Comparison of ENCODE assay signal across 8 mouse cellular contexts in genomic region chr11:98052989-98053834, GRCm38 (mm10). TPM values are rescaled to one million over a fixed set of nuclear protein-coding genes. Genes with fewer than 3 reads are reported as not detected.
DNase-seq lines count a peak whose midpoint lies in the region; TF ChIP-seq lines count a peak whose summit lies in the region.

Gene Stac2, minus strand, starts transcription at chr11:98053462.

- peak within 1 kb of the TSS; percentile 81 for H3K4me2 ChIP-seq in myocyte (ENCODE audit: low read depth)

- WGBS in kidney, adult 2 months: 4% methylated on average over 42 of the region's 48 CpGs
- 6% methylated on average over 40 of the region's 48 CpGs for WGBS in liver, adult 2 months

- no peak for TF ChIP-seq CTCF in layer of hippocampus, adult 2 months (conservative IDR thresholded peaks at IDR 0.05)
- no peak for TF ChIP-seq CTCF in kidney, adult 2 months (conservative IDR thresholded peaks at IDR 0.05; ENCODE audit: insufficient read depth, insufficient read length, low read depth, low read length)
- no peak for TF ChIP-seq CTCF in liver, adult 2 months (IDR thresholded peaks at IDR 0.05; ENCODE audit: low read depth, low read length)
- TF ChIP-seq CTCF in testis, adult 2 months (IDR thresholded peaks at IDR 0.05; ENCODE audit: control insufficient read depth, insufficient read depth, insufficient replicate concordance, low read depth, low read length): no peak

- H3K4me1 ChIP-seq in kidney, adult 2 months (ENCODE audit: control insufficient read depth, insufficient read depth, low read length): no peaks in the 10 kb centered on the region
- H3K4me1 ChIP-seq in liver, adult 2 months (ENCODE audit: control insufficient read depth, insufficient read depth, low read length): no peaks in the 10 kb centered on the region
- H3K4me1 ChIP-seq in testis, adult 2 months (ENCODE audit: control insufficient read depth, insufficient read depth, low read length): peaks cover 25% of the 10 kb centered on the region

- H3K79me2 ChIP-seq in liver, adult 2 months (ENCODE audit: control insufficient read depth, insufficient read depth, low read length): no peaks in the 10 kb centered on the region
- peaks cover 36% of the 10 kb centered on the region for H3K79me2 ChIP-seq in myocyte (ENCODE audit: control insufficient read depth, insufficient read depth)

- peak; percentile 68 to 81 for DNase-seq in layer of hippocampus, adult 2 months (ENCODE audit: low spot score in 2 of 2)
- no peak for DNase-seq in layer of hippocampus, adult 9-10 months (ENCODE audit: low spot score)
- peak; percentile 93 for DNase-seq in embryo, embryonic 10 days (ENCODE audit: low spot score)
- DNase-seq in heart, adult 8-10 months (ENCODE audit: low spot score): peak; percentile 46
- peak; percentile 77 for DNase-seq in kidney, adult 2 months
- no peak for DNase-seq in liver, adult 2 months (ENCODE audit: extremely low read depth, low read depth, low spot score)

- peak within 1 kb of the TSS; percentile 32; the same call in 1 of the 2 replicates for H3K27ac ChIP-seq in layer of hippocampus, adult 2 months
- no peak within 1 kb of the TSS for H3K27ac ChIP-seq in kidney, adult 2 months (ENCODE audit: insufficient read depth, low read depth, low read length)
- H3K27ac ChIP-seq in liver, adult 2 months (replicated peaks; ENCODE audit: insufficient read depth, low read depth, low read length): no peak within 1 kb of the TSS
- no peak within 1 kb of the TSS; the same call in 1 of the 2 replicates for H3K27ac ChIP-seq in testis, adult 2 months (ENCODE audit: control insufficient read depth, insufficient read depth, low read depth, low read length)

- H3K4me3 ChIP-seq in layer of hippocampus, adult 2 months: peak within 1 kb of the TSS; percentile 62
- peak within 1 kb of the TSS; percentile 38; the same call in 1 of the 2 replicates for H3K4me3 ChIP-seq in kidney, adult 2 months (ENCODE audit: insufficient read depth, low read depth, low read length)
- H3K4me3 ChIP-seq in liver, adult 2 months (ENCODE audit: insufficient read depth, low read depth, low read length): peak within 1 kb of the TSS; percentile 41; the same call in 1 of the 2 replicates
- peak within 1 kb of the TSS; percentile 79 for H3K4me3 ChIP-seq in myocyte
- peak within 1 kb of the TSS; percentile 90 for H3K4me3 ChIP-seq in testis, adult 2 months (ENCODE audit: control insufficient read depth, low read depth, low read length)

- peak within 1 kb of the TSS; percentile 28; the same call in 1 of the 2 replicates for H3K9ac ChIP-seq in liver, adult 2 months (ENCODE audit: low read depth, low read length)

- H3K36me3 ChIP-seq in kidney, adult 2 months (ENCODE audit: control insufficient read depth, insufficient read depth, low read length): no peaks in the 10 kb centered on the region
- no peaks in the 10 kb centered on the region for H3K36me3 ChIP-seq in liver, adult 2 months (ENCODE audit: control insufficient read depth, insufficient read depth, low read length)
- no peaks in the 10 kb centered on the region for H3K36me3 ChIP-seq in myocyte (ENCODE audit: control insufficient read depth, insufficient read depth)
- H3K36me3 ChIP-seq in testis, adult 2 months (ENCODE audit: control insufficient read depth, insufficient read depth, low read length): no peaks in the 10 kb centered on the region

- no peak for TF ChIP-seq POLR2A in kidney, adult 2 months (IDR thresholded peaks at IDR 0.05; ENCODE audit: low read depth, low read length)
- TF ChIP-seq POLR2A in liver, adult 2 months (IDR thresholded peaks at IDR 0.05; ENCODE audit: extremely low read depth, insufficient read depth, low read length): no peak
- peak; percentile 86 for TF ChIP-seq POLR2A in myocyte (IDR thresholded peaks at IDR 0.05; ENCODE audit: insufficient read length, low read depth)
- TF ChIP-seq POLR2A in testis, adult 2 months (IDR thresholded peaks at IDR 0.05; ENCODE audit: control insufficient read depth, low read depth, low read length): no peak

- H3K27me3 ChIP-seq in kidney, adult 2 months (replicated peaks; ENCODE audit: control insufficient read depth, insufficient read depth, low read length): peaks cover 1% of the 10 kb centered on the region; the same call in 1 of the 2 replicates
- H3K27me3 ChIP-seq in liver, adult 2 months (ENCODE audit: control insufficient read depth, insufficient read depth, low read length): peaks cover 18% of the 10 kb centered on the region; the same call in 1 of the 2 replicates
- no peaks in the 10 kb centered on the region for H3K27me3 ChIP-seq in myocyte (ENCODE audit: control insufficient read depth, insufficient read depth, insufficient read length)
- H3K27me3 ChIP-seq in testis, adult 2 months (ENCODE audit: control insufficient read depth, insufficient read depth, low read length): peaks cover 4% of the 10 kb centered on the region; the same call in 1 of the 2 replicates

- H3ac ChIP-seq in myocyte (ENCODE audit: control insufficient read depth, insufficient read length): peak within 1 kb of the TSS; percentile 52

TF ChIP-seq in myocyte, 11 proteins besides CTCF, POLR2A, EP300 and RAD21:
- no peak for TF ChIP-seq REST (IDR thresholded peaks at IDR 0.05; ENCODE audit: insufficient read depth, insufficient read length)
- TF ChIP-seq POLR2AphosphoS2 (IDR thresholded peaks at IDR 0.05; ENCODE audit: insufficient read length, low read depth): peak; percentile 91

RNA-seq across cellular contexts. Expression of gene Stac2, which starts in this region (rescaled TPM):
- 10 to 100 TPM; 50.2 to 50.8 TPM for total RNA-seq in layer of hippocampus, adult 2 months (2021)
- under 1 TPM; 0.16 to 0.23 (median 0.19) TPM for total RNA-seq in heart, adult 8-10 months (2022)
- polyA plus RNA-seq in kidney, adult 2 months (2012; rRNA removed): 0.05 and 0.42 TPM in 2 replicates
- not detected in 2 replicates for total RNA-seq in liver, adult 2 months (2014; rRNA removed)
- polyA plus RNA-seq in liver, adult 2 months (2012; rRNA removed): 0.02 TPM in 1 of 2 replicates, not detected in the other
- polyA plus RNA-seq in myocyte (2012; fragmentation: generic; extraction: Trizol): 41.7 TPM
- polyA plus RNA-seq in testis, adult 2 months (2012; rRNA removed): 7.3 and 7.6 TPM in 2 replicates

Comparison
In these comparisons a context has a peak if more than half of its experiments do, and no peak if none do; other contexts are left out.
1. RNA of gene Stac2 (total RNA-seq): 50.2 to 50.8 TPM in layer of hippocampus, adult 2 months; 0.16 to 0.23 TPM in heart, adult 8-10 months and not detected in liver, adult 2 months; every median in the first group is over 10 times any median in the second.
2. DNase-seq: peak in layer of hippocampus, adult 2 months (2 of 2) and embryo, embryonic 10 days (single experiment); none in layer of hippocampus, adult 9-10 months (single experiment) and liver, adult 2 months (single experiment).
3. Peak in DNase-seq in heart, adult 8-10 months; RNA of the gene not detected or under 1 TPM.
4. Peak in DNase-seq and H3K4me3 ChIP-seq in kidney, adult 2 months; RNA of the gene not detected or under 1 TPM.
5. H3K4me3 ChIP-seq: peak in every context shown above with its lines; median percentile 90 in testis, adult 2 months; 79 in myocyte; 62 in layer of hippocampus, adult 2 months; 41 in liver, adult 2 months; 38 in kidney, adult 2 months.